Mouse (Mus musculus) granulocyte monocyte progenitor cell, adult 5-6 weeks (primary cell): ENCODE results near the gene 1700028P14Rik. TPM values are rescaled to one million over a fixed set of nuclear protein-coding genes. Genes with fewer than 3 reads are reported as not detected.

Experiments
- ATAC-seq: replicated peaks from 2 replicates; pipeline ENCODE4 v1.8.0; 2016; ENCODE audit warnings: mild to moderate bottlenecking, moderate TSS enrichment, inconsistent platforms; ENCODE audit not compliant: poor library complexity, severe bottlenecking
- total RNA-seq, 2 experiments: library from RNA; stranded (forward) in 1 of 2; stranded (reverse) in 1 of 2; fragments of 200-712, 200-1000 nt in 1 of 2; fragments of >200 nt in 1 of 2; fragmentation: Nextera tagmentation in 1 of 2; gene quantifications; 2 replicates each; pipeline ENCODE4 v1.2.3; 2014 to 2017

Gene 1700028P14Rik
- total RNA-seq, 2 experiments from 2014 or later, result not detected

- ATAC-seq, result no peak
Observed at GRCm38 (mm10) chr19:23614268-23614667, 38.3 kb downstream of the 1700028P14Rik start.

GRCm38 (mm10) chr19:23609724-23610123, 42.9 kb downstream of the 1700028P14Rik start:
- ATAC-seq, result no peak

- no peak for ATAC-seq
Observed at GRCm38 (mm10) chr19:23607951-23608350, 44.7 kb downstream of the 1700028P14Rik start.

GRCm38 (mm10) chr19:23594950-23595349, 57.7 kb downstream of the 1700028P14Rik start:
- no peak for ATAC-seq

- ATAC-seq, result no peak
Observed at GRCm38 (mm10) chr19:23578606-23579355, 73.8 kb downstream of the 1700028P14Rik start.

GRCm38 (mm10) chr19:23576685-23577084, 75.9 kb downstream of the 1700028P14Rik start:
- no peak for ATAC-seq

- no peak for ATAC-seq
Observed at GRCm38 (mm10) chr19:23563693-23564092, 88.9 kb downstream of the 1700028P14Rik start.

- ATAC-seq, result no peak
Observed at GRCm38 (mm10) chr19:23562588-23562987, 90.0 kb downstream of the 1700028P14Rik start.

GRCm38 (mm10) chr19:23562061-23562460, 90.6 kb downstream of the 1700028P14Rik start:
- ATAC-seq, result no peak

- ATAC-seq, result no peak
Observed at GRCm38 (mm10) chr19:23553450-23553849, 99.2 kb downstream of the 1700028P14Rik start.

GRCm38 (mm10) chr19:23545604-23546003, 107.0 kb downstream of the 1700028P14Rik start:
- ATAC-seq, result no peak

- ATAC-seq, result no peak
Observed at GRCm38 (mm10) chr19:23543244-23544004, 109.2 kb downstream of the 1700028P14Rik start.

- no peak for ATAC-seq
Observed at GRCm38 (mm10) chr19:23542759-23543158, 109.9 kb downstream of the 1700028P14Rik start.

- peak; percentile 42 for ATAC-seq
Observed at GRCm38 (mm10) chr19:23535700-23536099, 116.9 kb downstream of the 1700028P14Rik start.

GRCm38 (mm10) chr19:23531899-23532298, 120.7 kb downstream of the 1700028P14Rik start:
- ATAC-seq, result no peak

GRCm38 (mm10) chr19:23523711-23524110, 128.9 kb downstream of the 1700028P14Rik start:
- ATAC-seq, result peak; percentile 51; the same call in 1 of the 2 replicates

- no peak for ATAC-seq
Observed at GRCm38 (mm10) chr19:23521831-23522230, 130.8 kb downstream of the 1700028P14Rik start.

- ATAC-seq, result no peak
Observed at GRCm38 (mm10) chr19:23521071-23521470, 131.5 kb downstream of the 1700028P14Rik start.

- ATAC-seq, result peak; percentile 93
Observed at GRCm38 (mm10) chr19:23520629-23521028, 132.0 kb downstream of the 1700028P14Rik start.

GRCm38 (mm10) chr19:23518477-23518876, 134.1 kb downstream of the 1700028P14Rik start:
- ATAC-seq, result no peak

GRCm38 (mm10) chr19:23511303-23511702, 141.3 kb downstream of the 1700028P14Rik start:
- peak; percentile 74 for ATAC-seq
